Mouse (Mus musculus) heart, embryonic 14.5 days (tissue): ENCODE measurements at regions not wholly inside any gene's neighbourhood (a gene's known extent, or its start where the extent isn't known, plus 50 kb on each side); places are given as distances from the start of the nearest gene placed in this dataset.

ENCODE experiments used
- ATAC-seq: fragments of 200-750 bp; cut with Nextera tagmentation; 2 replicates; pipeline ENCODE4 v1.8.0; 2017; ENCODE audit warnings: low read depth, moderate TSS enrichment; ENCODE audit not compliant: insufficient number of reproducible peaks, insufficient read depth, low FRiP score
- H3K27ac ChIP-seq, 2 experiments: fragments of 200-500 bp in 1 of 2; fragments of 300-500 bp in 1 of 2; sonication (generic) in 1 of 2; replicated peaks in 1 of 2; 2 replicates each; pipeline ENCODE4 v1.5.1; 2012 to 2014; ENCODE audit warnings: low read depth in 2 of 2, low read length in 2 of 2, control low read depth in 1 of 2, mild to moderate bottlenecking in 1 of 2, mixed read lengths in 1 of 2; ENCODE audit not compliant: control insufficient read depth in 1 of 2, insufficient read depth in 1 of 2
- H3K27me3 ChIP-seq: fragments of 300-500 bp; sonication (generic); 2 replicates; pipeline ENCODE4 v1.6.1; 2014; ENCODE audit warnings: mild to moderate bottlenecking, low read length, control low read depth; ENCODE audit not compliant: control insufficient read depth, insufficient read depth
- H3K36me3 ChIP-seq: fragments of 300-500 bp; sonication (generic); 2 replicates; pipeline ENCODE4 v1.6.1; 2014; ENCODE audit warnings: mild to moderate bottlenecking, control low read depth, low read length, mixed read lengths; ENCODE audit not compliant: control insufficient read depth, insufficient read depth
- H3K4me1 ChIP-seq, 2 experiments: fragments of 200-500 bp in 1 of 2; fragments of 300-500 bp in 1 of 2; sonication (generic) in 1 of 2; 2 replicates each; pipeline ENCODE4 v1.6.1; 2012 to 2014; ENCODE audit warnings: low read length in 2 of 2, control low read depth in 1 of 2, mixed read lengths in 1 of 2; ENCODE audit not compliant: control insufficient read depth in 2 of 2, insufficient read depth in 2 of 2
- H3K4me2 ChIP-seq: fragments of 300-500 bp; sonication (generic); 2 replicates; pipeline ENCODE4 v1.6.1; 2014; ENCODE audit warnings: mild to moderate bottlenecking, low read length
- H3K4me3 ChIP-seq, 2 experiments: fragments of 200-500 bp in 1 of 2; fragments of 300-500 bp in 1 of 2; sonication (generic) in 1 of 2; 2 replicates each; pipeline ENCODE4 v1.5.1; 2012 to 2014; ENCODE audit warnings: low read length in 2 of 2, mild to moderate bottlenecking in 2 of 2, control low read depth in 1 of 2, low read depth in 1 of 2, moderate library complexity in 1 of 2; ENCODE audit not compliant: control insufficient read depth in 1 of 2, insufficient read depth in 1 of 2
- H3K9ac ChIP-seq: fragments of 300-500 bp; sonication (generic); 2 replicates; pipeline ENCODE4 v1.6.1; 2014; ENCODE audit warnings: mild to moderate bottlenecking, low read length
- H3K9me3 ChIP-seq: fragments of 300-500 bp; sonication (generic); 2 replicates; pipeline ENCODE4 v1.6.1; 2016; ENCODE audit warnings: low read length, control low read depth; ENCODE audit not compliant: control insufficient read depth
- WGBS: fragments of 180-500 bp; shearing (Covaris S2); extraction: QIAGEN DNeasy Blood & Tissue Kit; methylation state at CpG from one replicate; pipeline ENCODE4 v1.1.7; 2014; 5-methylcytosine and 5-hydroxymethylcytosine counted together

DNA sequence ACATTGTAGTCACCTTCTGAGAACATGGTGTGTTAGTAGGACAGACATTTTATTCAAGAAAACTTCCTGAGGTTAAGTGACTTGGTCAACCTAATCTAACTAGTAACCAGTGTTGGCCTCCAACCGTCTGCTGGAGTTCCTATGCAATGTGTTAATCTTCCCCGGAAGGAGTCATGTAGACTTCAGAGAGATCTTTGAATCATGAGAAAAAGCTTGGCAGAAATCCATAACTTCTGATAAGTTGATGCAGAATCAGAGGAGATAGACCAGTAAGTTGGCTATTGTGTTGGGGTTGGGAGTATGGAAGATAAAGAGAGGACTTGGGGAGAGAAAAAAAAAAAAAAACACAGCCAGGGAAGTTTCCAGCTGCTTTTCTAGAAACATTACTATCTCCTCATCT is 1424.9 kb upstream of the A1bg start:
- Histone ChIP-seq H3K9me3 (no peaks in the 10 kb centered on the region), H3K36me3 (no peaks in the 10 kb centered on the region), H3K4me1 (no peaks in the 10 kb centered on the region), H3K4me3 (no peak overlapping the region), H3K9ac (no peak overlapping the region), H3K27ac (no peak overlapping the region), H3K27me3 (no peaks in the 10 kb centered on the region), H3K4me2 (no peak overlapping the region)
- ATAC-seq, result no peak
- 55% methylated on average over 2 of the region's 2 CpGs for WGBS

DNA sequence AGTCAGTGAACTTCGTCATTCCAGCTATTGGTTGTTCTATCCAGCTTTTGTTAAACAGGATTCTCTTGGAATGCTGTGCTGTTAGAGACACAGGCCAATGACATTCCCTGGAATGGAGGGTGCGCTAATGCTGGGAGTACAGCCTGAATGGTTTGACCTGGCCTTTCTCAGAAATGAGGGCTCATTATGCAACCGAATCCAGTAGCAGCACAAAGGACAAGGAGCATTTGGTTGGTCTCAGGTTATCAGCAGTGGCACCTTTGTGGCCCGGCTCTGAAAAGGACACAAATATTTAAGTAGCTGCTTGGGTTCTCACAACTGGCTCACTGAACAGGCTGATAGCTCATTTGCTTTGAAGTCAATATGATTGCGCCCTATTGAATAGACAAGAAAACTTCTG is 1423.1 kb upstream of the A1bg start:
- Histone ChIP-seq H3K4me3 (no peak overlapping the region), H3K4me1 (no peaks in the 10 kb centered on the region), H3K9me3 (no peaks in the 10 kb centered on the region), H3K27ac (no peak overlapping the region), H3K36me3 (no peaks in the 10 kb centered on the region), H3K4me2 (no peak overlapping the region), H3K9ac (no peak overlapping the region), H3K27me3 (no peaks in the 10 kb centered on the region)
- ATAC-seq, result no peak
- 78% methylated on average over 5 of the region's 5 CpGs for WGBS

DNA sequence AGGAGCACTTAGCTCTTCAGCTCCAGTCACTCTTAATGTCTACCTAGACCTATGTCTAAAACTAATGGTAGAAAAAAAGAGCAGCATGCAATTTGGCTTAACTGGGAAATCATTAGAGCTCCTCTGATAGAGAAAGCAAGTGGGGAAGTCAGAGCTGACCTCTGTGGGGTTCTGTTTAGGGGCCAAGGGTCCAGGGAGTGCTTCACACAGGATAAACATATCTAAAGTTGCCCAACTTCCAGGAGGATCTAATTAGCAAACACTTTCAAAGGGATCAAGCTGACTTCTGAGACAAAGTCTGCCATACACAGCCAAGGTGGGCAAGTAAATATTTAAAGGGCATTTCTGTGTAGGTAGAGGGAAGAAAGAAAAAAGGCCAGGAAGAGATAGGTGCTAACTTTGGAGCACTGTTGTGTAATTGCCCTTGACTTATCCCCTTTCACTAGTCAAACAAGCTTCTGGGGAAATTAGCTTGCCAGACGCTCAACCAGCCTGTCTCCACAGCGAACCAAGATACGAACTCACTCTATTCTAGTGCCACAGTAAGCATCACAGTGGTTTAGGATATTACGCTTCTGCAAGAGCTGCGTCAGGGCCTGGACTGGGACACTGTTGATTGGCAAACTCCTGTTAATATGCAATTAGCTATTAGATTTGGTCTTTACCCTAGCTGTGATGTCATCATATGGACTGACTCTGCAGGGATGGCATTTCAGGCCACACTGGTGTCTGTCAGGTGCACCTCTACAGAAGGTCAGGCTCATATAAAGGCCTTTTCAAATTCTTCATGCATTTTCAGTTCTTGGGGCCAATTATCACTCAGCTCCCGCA is 1413.9 kb upstream of the A1bg start:
- Histone ChIP-seq H3K4me1 (peaks cover 0 to 5% of the 10 kb centered on the region in 2 experiments; a peak in 2 of 4 replicates), H3K4me2 (no peak overlapping the region), H3K27ac (no peak overlapping the region), H3K27me3 (no peaks in the 10 kb centered on the region), H3K36me3 (no peaks in the 10 kb centered on the region), H3K4me3 (no peak overlapping the region), H3K9ac (no peak overlapping the region), H3K9me3 (no peaks in the 10 kb centered on the region)
- ATAC-seq, result no peak
- 90% methylated on average over 6 of the region's 6 CpGs for WGBS

DNA sequence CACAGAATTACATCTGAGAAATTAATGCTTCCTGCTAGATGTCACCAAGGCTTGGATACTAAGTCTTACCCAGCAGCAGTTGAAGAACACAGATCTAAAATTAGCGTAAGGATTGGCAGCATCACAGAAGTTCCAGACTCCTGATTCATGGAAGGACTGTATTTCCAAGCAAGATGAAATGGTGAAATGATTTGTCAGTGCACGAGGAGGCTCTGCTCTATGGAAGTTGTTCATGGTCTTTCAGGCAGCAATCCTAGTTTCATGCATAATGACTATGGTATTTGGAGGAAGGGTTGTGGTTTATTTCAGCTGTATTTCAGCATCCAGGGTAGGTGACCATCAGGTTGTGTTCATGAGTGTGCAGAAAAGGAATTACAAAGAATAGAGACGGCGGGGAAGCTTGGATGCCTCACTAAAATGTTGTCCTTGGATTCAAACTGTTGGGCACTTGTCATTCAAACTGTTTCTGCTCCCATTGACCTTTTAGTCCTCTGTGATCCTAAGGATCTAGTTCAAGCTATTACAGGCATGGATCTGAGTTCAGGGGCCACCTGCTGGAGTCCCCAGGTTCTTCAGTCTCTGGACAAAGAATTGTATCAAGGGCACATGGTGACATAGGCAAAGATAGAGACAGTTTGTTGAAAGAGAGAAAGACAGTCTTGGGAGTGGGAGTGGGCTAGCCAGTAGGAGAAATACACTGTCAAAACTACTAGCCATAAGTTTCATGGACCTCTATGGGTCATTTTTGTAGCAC is 1411.6 kb upstream of the A1bg start:
- WGBS, result 72% methylated on average over 4 of the region's 4 CpGs

DNA sequence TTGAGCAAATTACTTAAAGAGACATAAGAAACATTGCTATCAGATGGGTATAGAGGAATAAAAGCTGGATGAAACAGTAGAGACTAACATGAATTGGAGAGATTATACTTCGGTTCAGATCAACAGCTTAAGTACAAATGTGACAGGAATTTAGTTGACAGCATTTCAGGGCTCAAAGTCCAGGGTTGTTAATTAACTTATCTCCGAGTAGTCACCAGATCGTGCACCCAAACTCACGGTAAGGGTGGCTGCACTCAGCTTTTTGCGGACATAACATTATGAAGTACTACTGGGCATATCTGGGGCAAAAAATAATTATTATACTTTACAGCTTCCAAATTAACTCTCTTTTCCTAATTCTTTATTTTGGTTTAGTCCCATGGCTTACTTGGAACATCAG is 1409.3 kb upstream of the A1bg start:
- Histone ChIP-seq H3K27me3 (no peaks in the 10 kb centered on the region), H3K27ac (no peak overlapping the region), H3K4me1 (peaks cover 16 to 22% of the 10 kb centered on the region in 2 experiments), H3K9ac (no peak overlapping the region), H3K4me2 (no peak overlapping the region), H3K36me3 (no peaks in the 10 kb centered on the region), H3K4me3 (no peak overlapping the region), H3K9me3 (no peaks in the 10 kb centered on the region)
- ATAC-seq, result no peak
- WGBS, result 70% methylated on average over 5 of the region's 5 CpGs

More for the DNA sequence above, 1411.6 kb upstream of the A1bg start:
- Histone ChIP-seq H3K9me3 (no peaks in the 10 kb centered on the region), H3K4me1 (peaks cover 2 to 8% of the 10 kb centered on the region in 2 experiments), H3K36me3 (no peaks in the 10 kb centered on the region), H3K27me3 (no peaks in the 10 kb centered on the region), H3K27ac (no peak overlapping the region), H3K4me3 (no peak overlapping the region), H3K4me2 (no peak overlapping the region), H3K9ac (no peak overlapping the region)
- no peak for ATAC-seq

DNA sequence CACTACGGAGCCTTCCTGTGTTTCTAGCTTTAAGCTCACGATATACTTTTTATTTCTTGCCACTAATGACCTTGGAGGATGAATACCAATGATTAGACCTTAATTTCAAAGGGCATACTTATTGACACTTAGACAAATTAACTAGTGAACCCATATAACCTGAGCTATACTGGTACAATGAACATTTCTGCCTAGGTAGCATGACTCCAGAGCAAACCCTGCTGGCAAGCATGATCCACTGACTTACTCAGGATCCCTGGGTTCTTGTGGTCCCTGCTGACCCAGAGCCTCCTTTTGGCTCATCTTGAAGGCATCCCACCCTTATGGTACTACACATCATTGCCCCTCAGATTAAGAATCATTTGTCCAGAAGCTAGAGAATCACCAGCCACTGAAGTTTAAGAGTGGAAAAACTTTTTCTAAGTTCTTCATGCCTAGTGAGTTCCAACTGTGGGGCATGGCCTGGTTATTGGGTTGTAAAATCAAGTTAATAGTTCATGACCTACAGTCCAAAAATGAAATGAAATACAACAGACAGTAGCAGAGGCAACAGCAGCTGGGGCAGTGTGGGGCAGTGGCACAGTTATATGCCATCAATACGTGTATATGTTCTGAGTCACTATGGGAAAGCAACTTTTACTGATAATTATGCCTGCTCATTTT is 1408.5 kb upstream of the A1bg start:
- 92% methylated on average over 3 of the region's 3 CpGs for WGBS

DNA sequence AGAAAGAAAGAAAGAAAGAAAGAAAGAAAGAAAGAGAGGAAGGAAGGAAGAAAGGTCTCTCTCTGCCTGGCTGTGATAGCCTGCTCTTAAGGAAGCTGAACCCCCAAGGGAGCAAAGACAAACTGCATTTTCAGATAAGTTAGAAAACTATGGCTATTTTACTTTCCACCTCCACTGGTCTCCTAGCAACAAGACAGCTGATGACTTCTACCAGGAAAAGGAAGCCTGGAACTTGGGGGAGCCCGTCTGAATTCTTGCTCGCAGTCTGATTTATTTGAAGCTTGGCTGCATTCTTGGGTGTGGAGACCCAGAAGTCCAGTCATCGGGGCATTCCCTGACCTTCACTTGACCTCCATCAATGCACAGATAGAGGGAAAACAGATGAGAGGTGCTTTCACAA is 1406.1 kb upstream of the A1bg start:
- peak overlapping the region; percentile 59 for H3K4me2 ChIP-seq
- H3K4me1 ChIP-seq, result peaks cover 16 to 18% of the 10 kb centered on the region in 2 experiments
- 0 out of 2 replicates have a peak overlapping the region, but pooled peaks have one; percentile 32 for H3K9ac ChIP-seq
- 9% methylated on average over 3 of the region's 3 CpGs for WGBS
- no peak overlapping the region; a peak in 1 of 4 replicates for H3K4me3 ChIP-seq
- peak overlapping the region; percentile 76 to 77; a peak in 3 of 4 replicates for H3K27ac ChIP-seq
- H3K9me3 ChIP-seq, result no peaks in the 10 kb centered on the region
- no peaks in the 10 kb centered on the region for H3K36me3 ChIP-seq
- no peaks in the 10 kb centered on the region for H3K27me3 ChIP-seq
- 0 out of 2 replicates have a peak, but pooled peaks have one; percentile 47 for ATAC-seq

More for the DNA sequence above, 1408.5 kb upstream of the A1bg start:
- ATAC-seq, result no peak
- no peak overlapping the region for H3K9ac ChIP-seq
- no peak overlapping the region for H3K27ac ChIP-seq
- no peaks in the 10 kb centered on the region for H3K9me3 ChIP-seq
- no peaks in the 10 kb centered on the region for H3K27me3 ChIP-seq
- H3K4me1 ChIP-seq, result peaks cover 16 to 22% of the 10 kb centered on the region in 2 experiments
- no peaks in the 10 kb centered on the region for H3K36me3 ChIP-seq
- no peak overlapping the region for H3K4me2 ChIP-seq
- H3K4me3 ChIP-seq, result no peak overlapping the region
